Mouse (Mus musculus): ENCODE data around the gene Utrn.

Utrn gene

GRCm38 (mm10) chr10:12792049-12792448, 77.1 kb downstream of the Utrn start:
- peak; percentile 35 to 59 for DNase-seq

- no peak for DNase-seq
Observed at GRCm38 (mm10) chr10:12790881-12791280, 78.3 kb downstream of the Utrn start.

- no peak for DNase-seq
Observed at GRCm38 (mm10) chr10:12788529-12788928, 80.6 kb downstream of the Utrn start.

- DNase-seq = no peak
Observed at GRCm38 (mm10) chr10:12787965-12788364, 81.2 kb downstream of the Utrn start.

GRCm38 (mm10) chr10:12785299-12785698, 83.9 kb downstream of the Utrn start:
- no peak for DNase-seq

- DNase-seq = no peak
Observed at GRCm38 (mm10) chr10:12781381-12781907, 87.7 kb downstream of the Utrn start.

- no peak for DNase-seq
Observed at GRCm38 (mm10) chr10:12773178-12773577, 96.0 kb downstream of the Utrn start.

GRCm38 (mm10) chr10:12771511-12771910, 97.7 kb downstream of the Utrn start:
- DNase-seq = no peak

- DNase-seq = no peak
Observed at GRCm38 (mm10) chr10:12762668-12763067, 106.5 kb downstream of the Utrn start.

GRCm38 (mm10) chr10:12758702-12758988, 110.5 kb downstream of the Utrn start:
- DNase-seq = no peak

GRCm38 (mm10) chr10:12757943-12758701, 111.0 kb downstream of the Utrn start:
- DNase-seq = peak; percentile 45 to 52

GRCm38 (mm10) chr10:12756692-12757091, 112.5 kb downstream of the Utrn start:
- DNase-seq = no peak

GRCm38 (mm10) chr10:12754911-12755310, 114.3 kb downstream of the Utrn start:
- no peak for DNase-seq

GRCm38 (mm10) chr10:12754166-12754565, 115.0 kb downstream of the Utrn start:
- no peak for DNase-seq

- DNase-seq = no peak
Observed at GRCm38 (mm10) chr10:12743717-12744116, 125.4 kb downstream of the Utrn start.

GRCm38 (mm10) chr10:12739302-12739987, 129.7 kb downstream of the Utrn start:
- no peak for DNase-seq

GRCm38 (mm10) chr10:12737926-12738325, 131.2 kb downstream of the Utrn start:
- DNase-seq = peak; percentile 46 to 66

GRCm38 (mm10) chr10:12736861-12737835, 132.0 kb downstream of the Utrn start:
- DNase-seq = peak; percentile 66 to 76

- no peak for DNase-seq
Observed at GRCm38 (mm10) chr10:12735695-12736094, 133.5 kb downstream of the Utrn start.

GRCm38 (mm10) chr10:12731459-12731858, 137.7 kb downstream of the Utrn start:
- no peak for DNase-seq

GRCm38 (mm10) chr10:12729635-12730034, 139.5 kb downstream of the Utrn start:
- no peak for DNase-seq

GRCm38 (mm10) chr10:12729033-12729432, 140.1 kb downstream of the Utrn start:
- DNase-seq = no peak

GRCm38 (mm10) chr10:12727881-12728280, 141.3 kb downstream of the Utrn start:
- DNase-seq = no peak

Measured in kidney, postnatal 4 days (tissue).